Mouse (Mus musculus): ENCODE data around the gene Wdfy2. TPM values are rescaled to one million over a fixed set of nuclear protein-coding genes. Genes with fewer than 3 reads are reported as not detected.

Gene Wdfy2
- polyA plus RNA-seq, 1 experiment, result 4.4 TPM

GRCm38 (mm10) chr14:62841726-62842125 lies 4.2 kb downstream of the Wdfy2 start:
- Histone ChIP-seq H3K36me3 (ENCODE audit: control insufficient read depth, insufficient read depth) (no peaks in the 10 kb centered on the region), H3K27me3 (ENCODE audit: control insufficient read depth, insufficient read depth, insufficient read length) (no peaks in the 10 kb centered on the region), H3K79me2 (ENCODE audit: control insufficient read depth, insufficient read depth) (peaks cover 65% of the 10 kb centered on the region), H3K4me3 (no peak overlapping the region), H3K4me2 (ENCODE audit: low read depth) (no peak overlapping the region), H3ac (ENCODE audit: control insufficient read depth, insufficient read length) (no peak overlapping the region)
- TF ChIP-seq POLR2AphosphoS2 (IDR thresholded peaks at IDR 0.05; ENCODE audit: insufficient read length, low read depth) (no peak), E2F4 (IDR thresholded peaks at IDR 0.05; ENCODE audit: insufficient read depth) (no peak), MYOG (IDR thresholded peaks at IDR 0.05; ENCODE audit: control insufficient read depth in 1 of 3, insufficient read depth in 1 of 3, insufficient read length in 2 of 3, low read depth in 2 of 3) (no peak), TCF3 (IDR thresholded peaks at IDR 0.05; ENCODE audit: insufficient read length, low read depth) (no peak), USF1 (IDR thresholded peaks at IDR 0.05; ENCODE audit: low read depth) (no peak), MAX (IDR thresholded peaks at IDR 0.05; ENCODE audit: low read depth) (no peak), MYOD1 (IDR thresholded peaks at IDR 0.05; ENCODE audit: control insufficient read depth in 1 of 3, insufficient read length in 2 of 3, low read depth in 2 of 3) (no peak), TCF12 (IDR thresholded peaks at IDR 0.05; ENCODE audit: insufficient read depth, poor library complexity, severe bottlenecking) (no peak), REST (IDR thresholded peaks at IDR 0.05; ENCODE audit: insufficient read depth, insufficient read length) (no peak), CEBPB (IDR thresholded peaks at IDR 0.05; ENCODE audit: insufficient read depth, poor library complexity, severe bottlenecking) (no peak), SRF (IDR thresholded peaks at IDR 0.05; ENCODE audit: control insufficient read depth, insufficient read length, low read depth) (no peak), POLR2A (IDR thresholded peaks at IDR 0.05; ENCODE audit: insufficient read length, low read depth) (no peak)

- no peaks in the 10 kb centered on the region for H3K27me3 ChIP-seq (ENCODE audit: control insufficient read depth, insufficient read depth, insufficient read length)
- H3K36me3 ChIP-seq (ENCODE audit: control insufficient read depth, insufficient read depth), result no peaks in the 10 kb centered on the region
- no peak overlapping the region for H3K4me2 ChIP-seq (ENCODE audit: low read depth)
- H3ac ChIP-seq (ENCODE audit: control insufficient read depth, insufficient read length), result no peak overlapping the region
- peaks cover 73% of the 10 kb centered on the region for H3K79me2 ChIP-seq (ENCODE audit: control insufficient read depth, insufficient read depth)
- TF ChIP-seq CEBPB (IDR thresholded peaks at IDR 0.05; ENCODE audit: insufficient read depth, poor library complexity, severe bottlenecking) (no peak), USF1 (IDR thresholded peaks at IDR 0.05; ENCODE audit: low read depth) (no peak), POLR2AphosphoS2 (IDR thresholded peaks at IDR 0.05; ENCODE audit: insufficient read length, low read depth) (no peak), E2F4 (IDR thresholded peaks at IDR 0.05; ENCODE audit: insufficient read depth) (no peak), MYOG (IDR thresholded peaks at IDR 0.05; ENCODE audit: control insufficient read depth in 1 of 3, insufficient read depth in 1 of 3, insufficient read length in 2 of 3, low read depth in 2 of 3) (no peak), TCF12 (IDR thresholded peaks at IDR 0.05; ENCODE audit: insufficient read depth, poor library complexity, severe bottlenecking) (no peak), MAX (IDR thresholded peaks at IDR 0.05; ENCODE audit: low read depth) (no peak), MYOD1 (IDR thresholded peaks at IDR 0.05; ENCODE audit: control insufficient read depth in 1 of 3, insufficient read length in 2 of 3, low read depth in 2 of 3) (no peak), TCF3 (IDR thresholded peaks at IDR 0.05; ENCODE audit: insufficient read length, low read depth) (no peak), SRF (IDR thresholded peaks at IDR 0.05; ENCODE audit: control insufficient read depth, insufficient read length, low read depth) (no peak), POLR2A (IDR thresholded peaks at IDR 0.05; ENCODE audit: insufficient read length, low read depth) (no peak), REST (IDR thresholded peaks at IDR 0.05; ENCODE audit: insufficient read depth, insufficient read length) (no peak)
- no peak overlapping the region for H3K4me3 ChIP-seq
These were observed 5.0 kb downstream of the Wdfy2 start for GRCm38 (mm10) chr14:62842495-62842894.

GRCm38 (mm10) chr14:62842976-62843375 lies 5.5 kb downstream of the Wdfy2 start:
- Histone ChIP-seq H3ac (ENCODE audit: control insufficient read depth, insufficient read length) (no peak overlapping the region), H3K79me2 (ENCODE audit: control insufficient read depth, insufficient read depth) (peaks cover 75% of the 10 kb centered on the region), H3K36me3 (ENCODE audit: control insufficient read depth, insufficient read depth) (no peaks in the 10 kb centered on the region), H3K4me2 (ENCODE audit: low read depth) (no peak overlapping the region), H3K4me3 (no peak overlapping the region), H3K27me3 (ENCODE audit: control insufficient read depth, insufficient read depth, insufficient read length) (no peaks in the 10 kb centered on the region)
- no peak for TF ChIP-seq REST (IDR thresholded peaks at IDR 0.05; ENCODE audit: insufficient read depth, insufficient read length)
- TF ChIP-seq SRF (IDR thresholded peaks at IDR 0.05; ENCODE audit: control insufficient read depth, insufficient read length, low read depth), result no peak
- no peak for TF ChIP-seq MYOG (IDR thresholded peaks at IDR 0.05; ENCODE audit: control insufficient read depth in 1 of 3, insufficient read depth in 1 of 3, insufficient read length in 2 of 3, low read depth in 2 of 3)
- TF ChIP-seq CEBPB (IDR thresholded peaks at IDR 0.05; ENCODE audit: insufficient read depth, poor library complexity, severe bottlenecking), result no peak
- TF ChIP-seq POLR2AphosphoS2 (IDR thresholded peaks at IDR 0.05; ENCODE audit: insufficient read length, low read depth), result no peak

GRCm38 (mm10) chr14:62844226-62844625 lies 6.7 kb downstream of the Wdfy2 start:
- no peak overlapping the region for H3ac ChIP-seq (ENCODE audit: control insufficient read depth, insufficient read length)
- H3K36me3 ChIP-seq (ENCODE audit: control insufficient read depth, insufficient read depth), result no peaks in the 10 kb centered on the region
- H3K27me3 ChIP-seq (ENCODE audit: control insufficient read depth, insufficient read depth, insufficient read length), result no peaks in the 10 kb centered on the region
- TF ChIP-seq MYOG (IDR thresholded peaks at IDR 0.05; ENCODE audit: control insufficient read depth in 1 of 3, insufficient read depth in 1 of 3, insufficient read length in 2 of 3, low read depth in 2 of 3), result no peak
- TF ChIP-seq SRF (IDR thresholded peaks at IDR 0.05; ENCODE audit: control insufficient read depth, insufficient read length, low read depth), result no peak
- TF ChIP-seq TCF3 (IDR thresholded peaks at IDR 0.05; ENCODE audit: insufficient read length, low read depth), result no peak
- no peak for TF ChIP-seq MYOD1 (IDR thresholded peaks at IDR 0.05; ENCODE audit: control insufficient read depth in 1 of 3, insufficient read length in 2 of 3, low read depth in 2 of 3)
- no peak for TF ChIP-seq CEBPB (IDR thresholded peaks at IDR 0.05; ENCODE audit: insufficient read depth, poor library complexity, severe bottlenecking)
- TF ChIP-seq POLR2A (IDR thresholded peaks at IDR 0.05; ENCODE audit: insufficient read length, low read depth), result no peak
- no peak for TF ChIP-seq USF1 (IDR thresholded peaks at IDR 0.05; ENCODE audit: low read depth)
- no peak for TF ChIP-seq POLR2AphosphoS2 (IDR thresholded peaks at IDR 0.05; ENCODE audit: insufficient read length, low read depth)
- TF ChIP-seq TCF12 (IDR thresholded peaks at IDR 0.05; ENCODE audit: insufficient read depth, poor library complexity, severe bottlenecking), result no peak
- no peak for TF ChIP-seq E2F4 (IDR thresholded peaks at IDR 0.05; ENCODE audit: insufficient read depth)
- TF ChIP-seq MAX (IDR thresholded peaks at IDR 0.05; ENCODE audit: low read depth), result no peak
- H3K4me3 ChIP-seq, result no peak overlapping the region
- H3K79me2 ChIP-seq (ENCODE audit: control insufficient read depth, insufficient read depth), result peaks cover 69% of the 10 kb centered on the region
- H3K4me2 ChIP-seq (ENCODE audit: low read depth), result no peak overlapping the region

Measured in myocyte (in vitro differentiated cells).